Mouse (Mus musculus): ENCODE results near the gene Gk. TPM values are rescaled to one million over a fixed set of nuclear protein-coding genes. Genes with fewer than 3 reads are reported as not detected.

Gene Gk
- polyA plus RNA-seq (2015; fragmentation: Nextera tagmentation; extraction: Ambion mirVana), result 11.7 and 12.7 TPM in 2 replicates

DNA sequence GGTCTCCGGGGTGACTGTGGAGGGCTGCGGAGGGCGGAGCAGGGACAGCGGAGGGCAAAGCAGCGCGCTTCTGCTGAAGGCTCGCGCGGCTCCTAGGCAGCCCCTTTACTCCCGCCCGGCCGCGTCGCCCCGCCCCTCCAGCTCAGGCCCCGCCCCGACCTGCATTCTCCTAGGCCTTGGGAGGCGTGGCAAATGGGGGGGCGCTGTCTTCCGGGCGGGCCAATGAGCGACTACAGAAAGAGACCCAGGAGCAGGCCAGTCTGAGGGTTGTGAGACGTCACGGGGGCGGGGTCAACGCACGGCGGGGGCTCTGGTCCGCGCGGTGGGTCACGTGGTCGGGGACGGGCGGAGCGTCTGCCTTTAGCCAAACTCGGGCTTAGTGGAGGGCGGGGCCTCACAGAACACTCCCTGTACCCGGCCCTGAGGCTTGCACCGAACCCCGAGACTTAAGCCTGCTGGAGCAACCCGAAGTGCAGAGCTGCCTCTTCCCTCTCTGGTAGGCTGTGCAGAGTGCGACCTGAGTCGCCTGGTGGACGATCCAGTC is at the start of gene Gk:
Gk (minus strand) TSS at position 276 of the 544 bp plus-strand sequence.
- H3K27ac ChIP-seq (ENCODE audit: low read depth, low read length), result peak within 1 kb of the TSS; percentile 91
- H3K9ac ChIP-seq (ENCODE audit: low read depth, low read length), result peak within 1 kb of the TSS; percentile 71
- peak within 1 kb of the TSS; percentile 55 for H3K4me3 ChIP-seq (ENCODE audit: low read length)
- WGBS, result 18% methylated on average over 24 of the region's 45 CpGs
- ATAC-seq, result peak; percentile 99
- H3K9me3 ChIP-seq (ENCODE audit: control insufficient read depth, low read length), result no peaks in the 10 kb centered on the region
- no peaks in the 10 kb centered on the region for H3K36me3 ChIP-seq (ENCODE audit: control insufficient read depth, insufficient read depth, low read length)
- no peaks in the 10 kb centered on the region for H3K27me3 ChIP-seq (replicated peaks; ENCODE audit: control insufficient read depth, insufficient read depth, low read length)
- H3K4me1 ChIP-seq (ENCODE audit: control insufficient read depth, insufficient read depth, low read depth, low read length), result no peaks in the 10 kb centered on the region
- H3K4me2 ChIP-seq (ENCODE audit: low read length), result peak within 1 kb of the TSS; percentile 64

DNA sequence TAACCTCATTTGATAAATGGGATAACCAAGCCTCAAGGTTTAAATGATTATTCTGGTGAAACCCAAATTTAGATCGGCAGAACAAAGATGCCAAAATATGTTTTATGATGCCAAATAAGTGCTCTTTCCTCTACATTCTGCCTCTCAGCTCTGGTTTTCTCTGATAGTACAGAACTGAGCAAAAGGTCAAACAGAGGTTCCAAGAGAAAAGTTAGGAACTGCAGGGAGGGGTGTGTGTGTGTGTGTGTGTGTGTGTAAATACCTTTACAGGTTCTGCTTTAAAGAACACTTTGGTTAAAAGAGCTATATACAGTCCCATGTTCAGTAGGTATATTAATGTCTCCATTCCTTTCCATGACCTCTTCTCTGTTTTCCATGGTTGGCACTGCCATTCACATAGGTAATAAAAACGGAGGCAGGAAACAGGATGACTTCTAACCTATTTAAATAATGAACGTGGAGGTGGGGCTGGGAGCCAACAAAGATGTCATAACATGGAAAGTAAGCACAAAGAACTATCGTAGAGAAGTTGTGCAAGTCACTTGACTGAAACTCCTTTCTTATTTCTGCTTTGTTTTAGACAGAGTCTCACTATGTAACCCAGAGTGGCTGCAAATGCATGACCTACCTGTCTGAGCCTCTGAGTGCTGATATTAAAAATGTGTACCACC is 28.2 kb upstream of the Gk start:
- H3K27ac ChIP-seq (ENCODE audit: low read depth, low read length), result no peak overlapping the region
- no peak overlapping the region for H3K4me3 ChIP-seq (ENCODE audit: low read length)
- H3K4me1 ChIP-seq (ENCODE audit: control insufficient read depth, insufficient read depth, low read depth, low read length), result no peaks in the 10 kb centered on the region
- H3K27me3 ChIP-seq (replicated peaks; ENCODE audit: control insufficient read depth, insufficient read depth, low read length), result no peaks in the 10 kb centered on the region
- no peak overlapping the region for H3K9ac ChIP-seq (ENCODE audit: low read depth, low read length)
- H3K36me3 ChIP-seq (ENCODE audit: control insufficient read depth, insufficient read depth, low read length), result no peaks in the 10 kb centered on the region
- no peaks in the 10 kb centered on the region; the same call in 1 of the 2 replicates for H3K9me3 ChIP-seq (ENCODE audit: control insufficient read depth, low read length)
- ATAC-seq, result no peak
- 70% methylated on average over 4 of the region's 4 CpGs for WGBS
- no peak overlapping the region for H3K4me2 ChIP-seq (ENCODE audit: low read length)

DNA sequence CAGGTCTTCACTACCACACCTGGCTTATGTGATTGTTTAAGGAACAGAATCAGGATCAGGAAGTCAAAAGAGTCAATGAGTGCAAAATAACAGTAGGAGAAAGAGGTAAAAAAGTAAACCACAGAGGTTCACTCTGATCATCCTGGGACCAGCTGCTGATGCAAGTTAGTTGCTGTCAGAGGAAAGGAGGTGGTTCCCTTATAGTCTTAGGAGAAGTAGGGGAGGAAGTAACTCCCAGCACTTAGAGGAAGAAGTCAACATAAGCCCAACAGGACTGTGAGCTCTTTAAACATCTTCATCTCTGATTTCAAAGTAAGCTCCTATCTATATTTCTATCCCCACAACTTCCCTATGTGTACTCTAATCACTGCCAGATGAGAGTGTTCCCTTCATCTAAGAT is 26.4 kb upstream of the Gk start:
- H3K27me3 ChIP-seq (replicated peaks; ENCODE audit: control insufficient read depth, insufficient read depth, low read length), result no peaks in the 10 kb centered on the region
- H3K27ac ChIP-seq (ENCODE audit: low read depth, low read length), result no peak overlapping the region
- H3K4me2 ChIP-seq (ENCODE audit: low read length), result no peak overlapping the region
- H3K36me3 ChIP-seq (ENCODE audit: control insufficient read depth, insufficient read depth, low read length), result no peaks in the 10 kb centered on the region
- no peak overlapping the region for H3K9ac ChIP-seq (ENCODE audit: low read depth, low read length)
- H3K4me1 ChIP-seq (ENCODE audit: control insufficient read depth, insufficient read depth, low read depth, low read length), result no peaks in the 10 kb centered on the region
- H3K4me3 ChIP-seq (ENCODE audit: low read length), result no peak overlapping the region
- H3K9me3 ChIP-seq (ENCODE audit: control insufficient read depth, low read length), result no peaks in the 10 kb centered on the region; the same call in 1 of the 2 replicates
- no peak for ATAC-seq

DNA sequence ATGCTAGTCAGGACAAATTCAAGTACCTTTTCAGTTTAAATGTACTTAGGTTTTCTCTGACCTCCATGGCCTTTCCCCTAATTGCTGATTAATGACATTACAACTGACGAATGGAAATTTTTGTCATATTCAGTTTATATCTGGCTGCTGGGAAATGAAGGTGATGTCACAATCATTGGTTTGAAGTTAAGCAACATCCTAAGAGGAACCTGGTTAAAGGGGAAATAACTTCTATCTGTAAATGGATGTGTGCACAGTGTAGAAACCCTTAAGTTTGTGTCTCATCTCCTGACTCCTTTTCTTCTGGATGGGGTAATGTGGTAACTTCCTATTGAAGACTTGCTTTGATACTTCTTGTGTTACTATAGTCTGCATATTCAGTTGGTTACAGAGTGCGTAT is 20.8 kb upstream of the Gk start:
- H3K9ac ChIP-seq (ENCODE audit: low read depth, low read length), result no peak overlapping the region
- H3K27me3 ChIP-seq (replicated peaks; ENCODE audit: control insufficient read depth, insufficient read depth, low read length), result no peaks in the 10 kb centered on the region
- H3K27ac ChIP-seq (ENCODE audit: low read depth, low read length), result no peak overlapping the region
- ATAC-seq, result no peak
- H3K36me3 ChIP-seq (ENCODE audit: control insufficient read depth, insufficient read depth, low read length), result no peaks in the 10 kb centered on the region
- no peak overlapping the region for H3K4me2 ChIP-seq (ENCODE audit: low read length)
- no peaks in the 10 kb centered on the region for H3K9me3 ChIP-seq (ENCODE audit: control insufficient read depth, low read length)
- 87% methylated on average over 2 of the region's 2 CpGs for WGBS
- no peak overlapping the region for H3K4me3 ChIP-seq (ENCODE audit: low read length)
- no peaks in the 10 kb centered on the region for H3K4me1 ChIP-seq (ENCODE audit: control insufficient read depth, insufficient read depth, low read depth, low read length)

DNA sequence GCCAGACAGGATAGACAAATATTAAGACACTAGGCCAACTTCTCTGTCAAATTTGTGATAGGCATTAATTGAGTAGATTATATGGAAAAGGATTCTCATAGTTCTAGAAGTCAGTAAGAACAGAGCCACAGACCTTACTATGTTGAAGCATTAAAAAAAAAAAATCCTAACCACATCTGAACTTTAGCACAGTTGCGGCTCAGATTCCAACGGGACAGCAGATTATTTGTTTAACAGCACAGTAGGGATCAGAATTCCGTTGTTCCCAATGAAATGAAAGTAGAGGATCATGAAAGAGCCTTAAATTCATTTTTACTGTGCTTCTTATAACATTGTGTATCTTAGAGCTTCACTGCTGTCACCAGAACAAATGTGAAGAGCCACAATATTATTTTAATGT is 1.7 kb upstream of the Gk start:
- Histone ChIP-seq H3K4me3 (ENCODE audit: low read length) (no peak overlapping the region), H3K9ac (ENCODE audit: low read depth, low read length) (no peak overlapping the region), H3K36me3 (ENCODE audit: control insufficient read depth, insufficient read depth, low read length) (no peaks in the 10 kb centered on the region), H3K9me3 (ENCODE audit: control insufficient read depth, low read length) (no peaks in the 10 kb centered on the region), H3K27ac (ENCODE audit: low read depth, low read length) (no peak overlapping the region), H3K27me3 (replicated peaks; ENCODE audit: control insufficient read depth, insufficient read depth, low read length) (no peaks in the 10 kb centered on the region), H3K4me2 (ENCODE audit: low read length) (no peak overlapping the region), H3K4me1 (ENCODE audit: control insufficient read depth, insufficient read depth, low read depth, low read length) (no peaks in the 10 kb centered on the region)
- WGBS, result 68% methylated on average over 3 of the region's 3 CpGs
- ATAC-seq, result no peak

DNA sequence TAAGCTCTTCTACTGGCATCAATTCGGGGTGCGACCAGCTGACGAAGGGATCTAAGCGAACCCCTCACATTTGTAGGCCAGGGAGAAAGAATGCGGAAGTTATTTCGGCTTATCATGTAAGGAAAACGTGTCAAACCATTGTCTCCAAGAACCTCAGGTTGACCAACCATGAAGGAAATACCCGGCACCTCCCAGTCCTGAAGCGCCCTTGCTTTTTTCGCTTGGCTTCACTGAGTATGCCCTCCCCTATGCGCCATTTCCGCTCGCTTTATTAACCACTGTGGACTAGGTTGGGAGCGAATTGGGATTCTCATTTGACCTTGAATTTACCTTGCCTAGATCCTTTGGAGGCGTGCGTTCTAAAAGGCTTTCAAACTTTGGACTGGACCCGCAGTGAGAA is 522 bp upstream of the Gk start:
- Histone ChIP-seq H3K27ac (ENCODE audit: low read depth, low read length) (peak overlapping the region; percentile 91), H3K9me3 (ENCODE audit: control insufficient read depth, low read length) (no peaks in the 10 kb centered on the region), H3K4me3 (ENCODE audit: low read length) (peak overlapping the region; percentile 55), H3K4me2 (ENCODE audit: low read length) (peak overlapping the region; percentile 58), H3K9ac (ENCODE audit: low read depth, low read length) (peak overlapping the region; percentile 71), H3K36me3 (ENCODE audit: control insufficient read depth, insufficient read depth, low read length) (no peaks in the 10 kb centered on the region), H3K27me3 (replicated peaks; ENCODE audit: control insufficient read depth, insufficient read depth, low read length) (no peaks in the 10 kb centered on the region), H3K4me1 (ENCODE audit: control insufficient read depth, insufficient read depth, low read depth, low read length) (no peaks in the 10 kb centered on the region)
- WGBS, result 17% methylated on average over 17 of the region's 17 CpGs
- ATAC-seq, result peak; percentile 46

DNA sequence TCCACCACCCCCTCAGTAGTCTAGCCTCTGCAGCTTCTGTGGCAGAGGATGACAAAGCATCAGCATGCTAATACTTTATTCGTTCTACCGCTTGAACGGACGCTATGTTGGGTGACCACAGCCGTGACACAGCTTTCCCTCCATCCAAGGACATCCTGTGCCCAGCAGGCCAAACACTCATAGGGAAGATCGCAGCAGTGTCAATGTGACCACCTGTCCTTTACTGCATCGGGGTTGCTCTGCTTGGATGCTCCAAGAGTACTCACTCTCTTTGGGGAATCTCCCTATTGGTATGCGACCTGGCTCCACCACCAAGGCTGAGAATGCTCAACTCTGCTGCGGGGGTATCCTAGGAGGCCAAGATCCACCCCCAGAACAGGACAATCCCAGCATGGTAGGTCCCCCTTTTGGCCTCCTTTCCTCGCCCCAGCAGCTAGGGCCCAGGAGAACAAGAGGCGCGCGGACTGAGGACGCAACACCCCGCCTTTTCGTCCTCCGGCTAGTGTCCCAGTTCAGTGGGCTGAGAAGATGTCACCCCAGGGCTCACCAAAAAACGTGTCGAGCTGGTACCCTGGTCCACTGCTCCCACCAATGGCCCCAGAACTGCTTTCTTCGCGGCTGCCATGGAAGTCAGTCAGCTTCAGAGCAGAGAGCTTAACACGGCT is 608 bp downstream of the Gk start:
- Histone ChIP-seq H3K27ac (ENCODE audit: low read depth, low read length) (peak overlapping the region; percentile 75), H3K9ac (ENCODE audit: low read depth, low read length) (peak overlapping the region; percentile 68), H3K9me3 (ENCODE audit: control insufficient read depth, low read length) (no peaks in the 10 kb centered on the region), H3K36me3 (ENCODE audit: control insufficient read depth, insufficient read depth, low read length) (no peaks in the 10 kb centered on the region), H3K4me3 (ENCODE audit: low read length) (peak overlapping the region; percentile 55), H3K27me3 (replicated peaks; ENCODE audit: control insufficient read depth, insufficient read depth, low read length) (no peaks in the 10 kb centered on the region), H3K4me1 (ENCODE audit: control insufficient read depth, insufficient read depth, low read depth, low read length) (no peaks in the 10 kb centered on the region), H3K4me2 (ENCODE audit: low read length) (peak overlapping the region; percentile 64)
- 23% methylated on average over 20 of the region's 22 CpGs for WGBS
- ATAC-seq, result no peak

DNA sequence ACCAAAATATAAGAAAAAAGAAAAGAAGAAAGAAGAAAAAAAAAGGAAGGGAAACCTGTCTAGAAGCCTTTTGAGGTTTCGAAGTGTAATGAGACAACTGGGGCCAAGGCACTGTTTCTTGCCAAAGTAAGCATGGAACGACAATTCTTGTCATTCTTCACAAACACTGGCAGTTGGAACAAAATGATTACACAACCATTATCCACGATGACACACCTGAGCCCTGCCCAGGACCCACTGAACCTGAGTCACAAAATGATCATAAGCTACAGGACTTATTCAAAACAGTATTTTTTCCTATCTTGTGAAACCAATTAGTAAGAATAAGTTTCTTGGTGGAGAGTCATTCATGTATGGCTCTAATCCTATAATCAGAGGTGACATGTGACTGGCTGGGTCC is 5.3 kb downstream of the Gk start:
- no peak overlapping the region for H3K27ac ChIP-seq (ENCODE audit: low read depth, low read length)
- ATAC-seq, result no peak

DNA sequence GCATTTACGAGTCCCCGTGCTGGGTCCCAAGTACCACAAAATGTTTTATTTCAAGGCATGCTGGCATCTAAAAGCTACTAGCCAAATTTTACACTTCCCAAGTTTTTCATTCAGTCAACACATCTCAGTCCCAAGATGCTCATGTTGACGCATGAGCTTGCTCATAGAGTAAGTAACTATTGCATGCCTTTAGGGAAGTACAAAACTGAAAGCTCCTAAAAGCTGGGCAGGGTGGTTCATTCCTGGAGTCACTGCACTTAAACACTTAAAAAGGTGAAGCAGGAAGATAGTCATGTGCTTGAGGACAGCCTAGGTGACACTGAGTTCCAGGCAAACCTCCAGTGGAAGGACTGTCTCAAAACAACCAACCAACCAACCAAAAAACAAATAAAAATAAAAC is 5.9 kb downstream of the Gk start:
- 92% methylated on average over 3 of the region's 3 CpGs for WGBS
- no peak overlapping the region for H3K4me3 ChIP-seq (ENCODE audit: low read length)

More for the DNA sequence above, 5.3 kb downstream of the Gk start:
- 71% methylated on average over 3 of the region's 3 CpGs for WGBS
- Histone ChIP-seq H3K36me3 (ENCODE audit: control insufficient read depth, insufficient read depth, low read length) (no peaks in the 10 kb centered on the region), H3K4me1 (ENCODE audit: control insufficient read depth, insufficient read depth, low read depth, low read length) (no peaks in the 10 kb centered on the region), H3K9me3 (ENCODE audit: control insufficient read depth, low read length) (no peaks in the 10 kb centered on the region), H3K27me3 (replicated peaks; ENCODE audit: control insufficient read depth, insufficient read depth, low read length) (no peaks in the 10 kb centered on the region), H3K9ac (ENCODE audit: low read depth, low read length) (no peak overlapping the region), H3K4me3 (ENCODE audit: low read length) (no peak overlapping the region), H3K4me2 (ENCODE audit: low read length) (no peak overlapping the region)

More for the DNA sequence above, 5.9 kb downstream of the Gk start:
- Histone ChIP-seq H3K36me3 (ENCODE audit: control insufficient read depth, insufficient read depth, low read length) (no peaks in the 10 kb centered on the region), H3K27me3 (replicated peaks; ENCODE audit: control insufficient read depth, insufficient read depth, low read length) (no peaks in the 10 kb centered on the region), H3K4me1 (ENCODE audit: control insufficient read depth, insufficient read depth, low read depth, low read length) (no peaks in the 10 kb centered on the region), H3K9ac (ENCODE audit: low read depth, low read length) (no peak overlapping the region), H3K4me2 (ENCODE audit: low read length) (no peak overlapping the region), H3K9me3 (ENCODE audit: control insufficient read depth, low read length) (no peaks in the 10 kb centered on the region), H3K27ac (ENCODE audit: low read depth, low read length) (no peak overlapping the region)
- no peak for ATAC-seq
